Mouse (Mus musculus) forebrain, embryonic 10.5 days (tissue): ENCODE measurements around the gene Snx1. TPM values are rescaled to one million over a fixed set of nuclear protein-coding genes. Genes with fewer than 3 reads are reported as not detected.

Experiments
- DNase-seq: peaks from one replicate; pipeline ENCODE4 v3.0.0-alpha.2; 2017; ENCODE audit warnings: low spot score; ENCODE audit errors: extremely low spot score
- H3K27ac ChIP-seq: fragments of 300-500 bp; sonication (generic); 2 replicates; pipeline ENCODE4 v1.5.1; 2016; ENCODE audit warnings: mild to moderate bottlenecking
- H3K27me3 ChIP-seq: fragments of 300-500 bp; sonication (generic); 2 replicates; pipeline ENCODE4 v1.6.1; 2016; ENCODE audit warnings: mild to moderate bottlenecking; ENCODE audit not compliant: poor library complexity, severe bottlenecking
- H3K36me3 ChIP-seq: fragments of 300-500 bp; sonication (generic); replicated peaks from 2 replicates; pipeline ENCODE4 v1.6.1; 2016; ENCODE audit warnings: mild to moderate bottlenecking, moderate library complexity
- H3K4me1 ChIP-seq: fragments of 300-500 bp; sonication (generic); 2 replicates; pipeline ENCODE4 v1.6.1; 2016
- H3K4me3 ChIP-seq: fragments of 300-500 bp; sonication (generic); 2 replicates; pipeline ENCODE4 v1.5.1; 2016; ENCODE audit warnings: mild to moderate bottlenecking, moderate library complexity
- H3K9me3 ChIP-seq: fragments of 300-500 bp; sonication (generic); 2 replicates; pipeline ENCODE4 v1.6.1; 2016; ENCODE audit warnings: mild to moderate bottlenecking, moderate library complexity
- WGBS: fragments of 180-500 bp; shearing (Covaris S2); methylation state at CpG from one replicate; pipeline ENCODE4 v1.1.7; 2016; 5-methylcytosine and 5-hydroxymethylcytosine counted together
- polyA plus RNA-seq: library from polyadenylated mRNA; unstranded; fragments of >200 nt; fragmentation: Nextera tagmentation; extraction: Ambion mirVana; gene quantifications from 2 replicates; pipeline ENCODE4 v1.2.1, GENCODE M21; 2016

The Snx1 gene
- polyA plus RNA-seq, 1 experiment from 2014 or later, result 136 TPM

GRCm38 (mm10) chr9:66053620-66054019 lies 72.8 kb downstream of the Snx1 start:
- WGBS, result 32% methylated on average over 1 of the region's 1 CpGs
- no peak for DNase-seq
- peaks cover 5% of the 10 kb centered on the region; the same call in 1 of the 2 replicates for H3K9me3 ChIP-seq
- no peaks in the 10 kb centered on the region for H3K27me3 ChIP-seq
- no peak overlapping the region for H3K4me3 ChIP-seq
- H3K36me3 ChIP-seq, result no peaks in the 10 kb centered on the region
- peaks cover 7% of the 10 kb centered on the region; the same call in 1 of the 2 replicates for H3K4me1 ChIP-seq
- no peak overlapping the region for H3K27ac ChIP-seq

GRCm38 (mm10) chr9:66052731-66053130 lies 73.7 kb downstream of the Snx1 start:
- H3K9me3 ChIP-seq, result peaks cover 5% of the 10 kb centered on the region; the same call in 1 of the 2 replicates
- peaks cover 7% of the 10 kb centered on the region; the same call in 1 of the 2 replicates for H3K4me1 ChIP-seq
- H3K27ac ChIP-seq, result no peak overlapping the region
- H3K4me3 ChIP-seq, result no peak overlapping the region
- 84% methylated on average over 1 of the region's 1 CpGs for WGBS
- DNase-seq, result no peak
- no peaks in the 10 kb centered on the region for H3K36me3 ChIP-seq
- H3K27me3 ChIP-seq, result no peaks in the 10 kb centered on the region

GRCm38 (mm10) chr9:66051493-66051892 lies 74.9 kb downstream of the Snx1 start:
- 81% methylated on average over 4 of the region's 4 CpGs for WGBS
- no peaks in the 10 kb centered on the region for H3K36me3 ChIP-seq
- H3K4me1 ChIP-seq, result peaks cover 7% of the 10 kb centered on the region; the same call in 1 of the 2 replicates
- peaks cover 5% of the 10 kb centered on the region; the same call in 1 of the 2 replicates for H3K9me3 ChIP-seq
- DNase-seq, result no peak
- H3K27me3 ChIP-seq, result no peaks in the 10 kb centered on the region
- H3K4me3 ChIP-seq, result no peak overlapping the region
- no peak overlapping the region for H3K27ac ChIP-seq

- Histone ChIP-seq H3K27ac (no peak overlapping the region), H3K4me1 (peaks cover 7% of the 10 kb centered on the region; the same call in 1 of the 2 replicates), H3K9me3 (peaks cover 5% of the 10 kb centered on the region; the same call in 1 of the 2 replicates), H3K27me3 (no peaks in the 10 kb centered on the region), H3K36me3 (no peaks in the 10 kb centered on the region), H3K4me3 (no peak overlapping the region)
- 72% methylated on average over 6 of the region's 6 CpGs for WGBS
- no peak for DNase-seq
Measured at GRCm38 (mm10) chr9:66049931-66050601, 76.3 kb downstream of the Snx1 start.

- Histone ChIP-seq H3K4me1 (no peaks in the 10 kb centered on the region), H3K27ac (no peak overlapping the region), H3K36me3 (peaks cover 29% of the 10 kb centered on the region), H3K4me3 (no peak overlapping the region), H3K9me3 (no peaks in the 10 kb centered on the region), H3K27me3 (no peaks in the 10 kb centered on the region)
- DNase-seq, result no peak
- 95% methylated on average over 3 of the region's 3 CpGs for WGBS
Measured at GRCm38 (mm10) chr9:66043241-66043640, 83.1 kb downstream of the Snx1 start.

- Histone ChIP-seq H3K36me3 (peaks cover 35% of the 10 kb centered on the region), H3K27ac (no peak overlapping the region), H3K9me3 (no peaks in the 10 kb centered on the region), H3K27me3 (no peaks in the 10 kb centered on the region), H3K4me1 (no peaks in the 10 kb centered on the region), H3K4me3 (no peak overlapping the region)
- no peak for DNase-seq
- WGBS, result 86% methylated on average over 4 of the region's 4 CpGs
Measured at GRCm38 (mm10) chr9:66042331-66042730, 84.1 kb downstream of the Snx1 start.

GRCm38 (mm10) chr9:66040801-66041200 lies 85.6 kb downstream of the Snx1 start:
- Histone ChIP-seq H3K36me3 (peaks cover 46% of the 10 kb centered on the region), H3K9me3 (no peaks in the 10 kb centered on the region), H3K27me3 (no peaks in the 10 kb centered on the region), H3K4me1 (no peaks in the 10 kb centered on the region), H3K4me3 (no peak overlapping the region), H3K27ac (no peak overlapping the region)
- whole genome bisulfite sequencing, result 91% methylated on average over 3 of the region's 3 CpGs
- DNase-seq, result no peak

GRCm38 (mm10) chr9:66039290-66039689 lies 87.1 kb downstream of the Snx1 start:
- 78% methylated on average over 4 of the region's 4 CpGs for WGBS
- DNase-seq, result no peak
- Histone ChIP-seq H3K4me1 (no peaks in the 10 kb centered on the region), H3K4me3 (no peak overlapping the region), H3K9me3 (no peaks in the 10 kb centered on the region), H3K27ac (no peak overlapping the region), H3K36me3 (peaks cover 54% of the 10 kb centered on the region), H3K27me3 (no peaks in the 10 kb centered on the region)

GRCm38 (mm10) chr9:66038581-66038980 lies 87.8 kb downstream of the Snx1 start:
- H3K36me3 ChIP-seq, result peaks cover 54% of the 10 kb centered on the region
- no peaks in the 10 kb centered on the region for H3K4me1 ChIP-seq
- WGBS, result 95% methylated on average over 4 of the region's 4 CpGs
- no peak overlapping the region for H3K4me3 ChIP-seq
- DNase-seq, result no peak
- H3K27me3 ChIP-seq, result no peaks in the 10 kb centered on the region
- H3K9me3 ChIP-seq, result no peaks in the 10 kb centered on the region
- H3K27ac ChIP-seq, result no peak overlapping the region

Other genes starting within 250 kb of the Snx1 start
- 339 and 372 TPM in 2 replicates for gene Pclaf, start 236.3 kb downstream of the Snx1 start, polyA plus RNA-seq
- 32.5 and 34.5 TPM in 2 replicates for gene Trip4, start 217.8 kb downstream of the Snx1 start, polyA plus RNA-seq
- gene Csnk1g1, start 217.7 kb downstream of the Snx1 start, polyA plus RNA-seq, result 16.7 and 18.2 TPM in 2 replicates
- gene Ppib, start 66.4 kb downstream of the Snx1 start, polyA plus RNA-seq, result 445 and 454 TPM in 2 replicates
- 2.1 and 2.6 TPM in 2 replicates for gene Snx22, start 56.9 kb downstream of the Snx1 start, polyA plus RNA-seq
- 166 and 168 TPM in 2 replicates for gene Ciao2a, start within 50 bp of the Snx1 start, polyA plus RNA-seq
- 7.6 and 8.9 TPM in 2 replicates for gene Dapk2, start 31.6 kb upstream of the Snx1 start, polyA plus RNA-seq
- gene Herc1, start 223.9 kb upstream of the Snx1 start, polyA plus RNA-seq, result 29.2 and 31.6 TPM in 2 replicates